ENCODE assay signal across 21 mouse cellular contexts in the genomic region with DNA sequence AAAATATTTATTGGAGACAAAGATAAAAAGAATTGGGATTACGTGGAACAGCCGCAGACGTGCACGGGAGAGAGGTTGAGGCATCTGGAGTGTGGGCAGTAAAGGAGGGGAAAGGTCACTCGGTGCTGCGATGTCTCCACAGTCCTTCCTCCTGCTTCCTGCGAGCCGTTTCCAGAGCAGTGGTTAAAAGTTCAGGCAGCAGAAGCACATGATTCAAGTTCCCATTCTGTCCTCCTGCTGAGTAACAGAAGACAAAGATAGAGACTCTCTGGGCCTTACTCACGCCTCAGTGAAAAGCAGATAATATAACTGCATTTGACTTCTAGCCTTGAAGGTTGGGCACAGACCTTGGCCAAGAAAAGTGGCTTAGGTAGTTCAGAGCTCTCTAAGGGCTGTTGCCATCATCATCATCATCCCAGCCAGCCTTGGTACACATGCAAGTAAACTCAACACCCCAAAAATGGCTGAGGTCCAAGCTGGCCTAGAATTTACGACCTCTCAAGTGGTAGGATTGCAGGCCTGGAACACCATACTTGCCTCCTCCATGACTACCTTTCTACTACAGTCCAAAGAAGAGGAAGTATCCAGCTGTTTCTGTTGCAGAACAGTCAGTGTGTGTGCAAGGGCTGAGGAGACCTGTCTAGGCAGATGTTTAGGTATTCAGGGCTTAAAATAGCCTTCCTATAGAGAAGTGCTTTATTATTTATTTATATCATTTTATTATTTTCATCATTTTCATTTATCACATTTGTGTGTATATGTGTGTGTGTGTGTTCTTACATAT.
DNase-seq lines count a peak whose midpoint lies in the region; ATAC-seq and TF ChIP-seq lines count a peak whose summit lies in the region.
"Had no signal": no experiment of that assay in that cellular context is flagged by ENCODE, and none has a peak within 500 bp of the region (broad histone marks: within the 10 kb centered on the region; RNA-seq: fewer than 3 reads in every experiment).

No protein-coding gene starts in this region.

- ATAC-seq in limb, embryonic 12.5 days (ENCODE audit: insufficient number of reproducible peaks, insufficient read depth, low FRiP score, low TSS enrichment, low read depth): no peak
- ATAC-seq in G1E (ENCODE audit: extremely low read depth, insufficient number of reproducible peaks, low FRiP score, poor library complexity, severe bottlenecking): peak; percentile 28; the same call in 1 of the 2 replicates
- ATAC-seq: intestine, postnatal 0 days had no signal

- no peak overlapping the region for H3K4me3 ChIP-seq in limb, embryonic 12.5 days (replicated peaks)
- H3K4me3 ChIP-seq in limb, embryonic 10.5 days: no peak overlapping the region
- no peak overlapping the region for H3K4me3 ChIP-seq in G1E (ENCODE audit: low read depth, low read length)
- H3K4me3 ChIP-seq in bone marrow macrophage, adult 2 months (ENCODE audit: insufficient read depth, low read length): no peak overlapping the region
- H3K4me3 ChIP-seq: hindbrain, embryonic 13.5 days; liver, embryonic 15.5 days; neural tube, embryonic 13.5 days had no signal

- H3K4me1 ChIP-seq in limb, embryonic 12.5 days (replicated peaks): peaks cover 19% of the 10 kb centered on the region
- peaks cover 34% of the 10 kb centered on the region for H3K4me1 ChIP-seq in limb, embryonic 10.5 days
- peaks cover 27% of the 10 kb centered on the region for H3K4me1 ChIP-seq in G1E (ENCODE audit: insufficient read depth, low read depth, low read length)
- peaks cover 16% of the 10 kb centered on the region for H3K4me1 ChIP-seq in bone marrow macrophage, adult 2 months (ENCODE audit: control insufficient read depth, insufficient read depth, low read length)
- H3K4me1 ChIP-seq: liver, embryonic 15.5 days had no signal

- DNase-seq in limb, embryonic 10.5 days (ENCODE audit: low spot score): no peak
- DNase-seq in G1E (ENCODE audit: low spot score): no peak
- peak; percentile 47 to 52 for DNase-seq in lung, postnatal 4 days
- no peak for DNase-seq in right cerebral cortex, adult 2 months (ENCODE audit: low spot score in 2 of 2)
- DNase-seq in ovary, postnatal 36 days (ENCODE audit: low spot score): no peak
- DNase-seq in thymus, postnatal 0 days (ENCODE audit: low spot score): no peak
- DNase-seq: adrenal gland, adult 8-10 months; cerebellum, adult 2 months; gastrocnemius, postnatal 10 days; heart, postnatal 14 days; kidney, postnatal 10 days; right cerebral cortex, postnatal 25 days; thymus, postnatal 14 days had no signal

- no peak for TF ChIP-seq CTCF in G1E (IDR thresholded peaks at IDR 0.05; ENCODE audit: low read depth, low read length)
- TF ChIP-seq CTCF in bone marrow macrophage, adult 2 months (IDR thresholded peaks at IDR 0.05; ENCODE audit: low read depth, low read length): no peak

- H3K27me3 ChIP-seq in limb, embryonic 12.5 days: peaks cover 20% of the 10 kb centered on the region
- H3K27me3 ChIP-seq in limb, embryonic 10.5 days (ENCODE audit: low read depth, poor library complexity, severe bottlenecking): peaks cover 29% of the 10 kb centered on the region
- peaks cover 43% of the 10 kb centered on the region for H3K27me3 ChIP-seq in G1E (ENCODE audit: insufficient read depth, low read length)

- H3K9me3 ChIP-seq in limb, embryonic 12.5 days: no peaks in the 10 kb centered on the region
- H3K9me3 ChIP-seq in limb, embryonic 10.5 days (replicated peaks): no peaks in the 10 kb centered on the region
- no peaks in the 10 kb centered on the region for H3K9me3 ChIP-seq in G1E (replicated peaks)
- H3K9me3 ChIP-seq: heart, embryonic 10.5 days; hindbrain, embryonic 13.5 days; liver, embryonic 15.5 days; neural tube, embryonic 13.5 days had no signal

- TF ChIP-seq POLR2A in bone marrow macrophage, adult 2 months (IDR thresholded peaks at IDR 0.05; ENCODE audit: borderline replicate concordance, low read depth, low read length): no peak

- H3K9ac ChIP-seq in limb, embryonic 12.5 days (replicated peaks): no peak overlapping the region
- H3K9ac ChIP-seq: hindbrain, embryonic 13.5 days; liver, embryonic 15.5 days; neural tube, embryonic 13.5 days had no signal

- WGBS in limb, embryonic 12.5 days: 22% methylated on average over 10 of the region's 10 CpGs
- WGBS in limb, embryonic 10.5 days: 31% methylated on average over 10 of the region's 10 CpGs

- H3K4me2 ChIP-seq in limb, embryonic 12.5 days: peak overlapping the region; percentile 38; the same call in 1 of the 2 replicates
- H3K4me2 ChIP-seq: hindbrain, embryonic 13.5 days; liver, embryonic 15.5 days; neural tube, embryonic 13.5 days had no signal

- no peak overlapping the region; the same call in 1 of the 2 replicates for H3K27ac ChIP-seq in limb, embryonic 12.5 days
- H3K27ac ChIP-seq in limb, embryonic 10.5 days: no peak overlapping the region; the same call in 1 of the 2 replicates
- H3K27ac ChIP-seq in bone marrow macrophage, adult 2 months (ENCODE audit: insufficient read depth, low read depth, low read length): peak overlapping the region; percentile 66
- H3K27ac ChIP-seq: heart, embryonic 10.5 days; hindbrain, embryonic 13.5 days; liver, embryonic 15.5 days; neural tube, embryonic 13.5 days; stomach, postnatal 0 days had no signal

- no peaks in the 10 kb centered on the region for H3K36me3 ChIP-seq in limb, embryonic 12.5 days
- H3K36me3 ChIP-seq in limb, embryonic 10.5 days: no peaks in the 10 kb centered on the region
- H3K36me3 ChIP-seq in G1E (replicated peaks): no peaks in the 10 kb centered on the region
- H3K36me3 ChIP-seq: heart, embryonic 10.5 days; hindbrain, embryonic 13.5 days; liver, embryonic 15.5 days; neural tube, embryonic 13.5 days had no signal

Comparison
In these comparisons a context has a peak if more than half of its experiments do, and no peak if none do; other contexts are left out.
1. DNase-seq: peak in lung, postnatal 4 days (2 of 2); none in limb, embryonic 10.5 days (single experiment), G1E (single experiment), right cerebral cortex, adult 2 months (0 of 2), ovary, postnatal 36 days (single experiment) and thymus, postnatal 0 days (single experiment).